Mouse (Mus musculus) erythroid progenitor cell, adult 5-6 weeks (primary cell): Measurements from ENCODE around the gene Cgref1. TPM values are rescaled to one million over a fixed set of nuclear protein-coding genes. Genes with fewer than 3 reads are reported as not detected.
A peak's percentile ranks its signal among the peaks of the same experiment; 100 is the strongest.

Source experiments
- ATAC-seq: replicated peaks from 2 replicates; pipeline ENCODE4 v1.8.0; 2016; ENCODE audit warnings: moderate number of reproducible peaks, mild to moderate bottlenecking, moderate TSS enrichment, inconsistent platforms; ENCODE audit not compliant: poor library complexity, low FRiP score, severe bottlenecking
- total RNA-seq, 2 experiments: library from RNA; stranded (forward) in 1 of 2; stranded (reverse) in 1 of 2; fragments of 150-400 nt in 1 of 2; fragments of 186-747, 209-891 nt in 1 of 2; gene quantifications; 2 replicates each; pipeline versions ENCODE4 v1.2.3 to v1.2.4; 2015 to 2017; ENCODE audit warnings: low replicate concordance in 2 of 2

Gene Cgref1
- total RNA-seq, 2 experiments from 2014 or later: not detected

- ATAC-seq: no peak
Measured at GRCm38 (mm10) chr5:30951706-30952105, 6.3 kb upstream of the Cgref1 start.

GRCm38 (mm10) chr5:30950922-30951321, 5.5 kb upstream of the Cgref1 start:
- no peak for ATAC-seq

GRCm38 (mm10) chr5:30950451-30950850, 5.1 kb upstream of the Cgref1 start:
- ATAC-seq: no peak

- peak; percentile 86 for ATAC-seq
Measured at GRCm38 (mm10) chr5:30949654-30950326, 4.4 kb upstream of the Cgref1 start.

- ATAC-seq: no peak
Measured at GRCm38 (mm10) chr5:30948620-30949019, 3.2 kb upstream of the Cgref1 start.

GRCm38 (mm10) chr5:30944344-30944743, 1.0 kb downstream of the Cgref1 start:
- ATAC-seq: no peak

GRCm38 (mm10) chr5:30943004-30943403, 2.4 kb downstream of the Cgref1 start:
- ATAC-seq: no peak

- no peak for ATAC-seq
Measured at GRCm38 (mm10) chr5:30934725-30935461, 10.5 kb downstream of the Cgref1 start.

- ATAC-seq: no peak
Measured at GRCm38 (mm10) chr5:30933705-30934104, 11.7 kb downstream of the Cgref1 start.

GRCm38 (mm10) chr5:30931378-30931777, 14.0 kb downstream of the Cgref1 start:
- ATAC-seq: no peak

- ATAC-seq: no peak
Measured at GRCm38 (mm10) chr5:30930846-30931245, 14.5 kb downstream of the Cgref1 start.

- ATAC-seq: 0 out of 2 replicates have a peak, but pooled peaks have one; percentile 38
Measured at GRCm38 (mm10) chr5:30930121-30930520, 15.3 kb downstream of the Cgref1 start.

GRCm38 (mm10) chr5:30927945-30928529, 17.4 kb downstream of the Cgref1 start:
- ATAC-seq: no peak

GRCm38 (mm10) chr5:30926073-30926472, 19.3 kb downstream of the Cgref1 start:
- no peak for ATAC-seq

- ATAC-seq: no peak
Measured at GRCm38 (mm10) chr5:30925217-30925616, 20.2 kb downstream of the Cgref1 start.

GRCm38 (mm10) chr5:30924614-30925013, 20.8 kb downstream of the Cgref1 start:
- no peak for ATAC-seq

- ATAC-seq: no peak
Measured at GRCm38 (mm10) chr5:30923119-30923518, 22.3 kb downstream of the Cgref1 start.

- ATAC-seq: no peak
Measured at GRCm38 (mm10) chr5:30922581-30923041, 22.8 kb downstream of the Cgref1 start.

- ATAC-seq: peak; percentile 86
Measured at GRCm38 (mm10) chr5:30921256-30922033, 23.9 kb downstream of the Cgref1 start, which contains the start of gene Khk. TSS of gene Khk (plus strand) at chr5:30921431.

- no peak for ATAC-seq
Measured at GRCm38 (mm10) chr5:30920621-30921020, 24.8 kb downstream of the Cgref1 start.
